ENCODE assay signal across 8 mouse cellular contexts in the genomic region with DNA sequence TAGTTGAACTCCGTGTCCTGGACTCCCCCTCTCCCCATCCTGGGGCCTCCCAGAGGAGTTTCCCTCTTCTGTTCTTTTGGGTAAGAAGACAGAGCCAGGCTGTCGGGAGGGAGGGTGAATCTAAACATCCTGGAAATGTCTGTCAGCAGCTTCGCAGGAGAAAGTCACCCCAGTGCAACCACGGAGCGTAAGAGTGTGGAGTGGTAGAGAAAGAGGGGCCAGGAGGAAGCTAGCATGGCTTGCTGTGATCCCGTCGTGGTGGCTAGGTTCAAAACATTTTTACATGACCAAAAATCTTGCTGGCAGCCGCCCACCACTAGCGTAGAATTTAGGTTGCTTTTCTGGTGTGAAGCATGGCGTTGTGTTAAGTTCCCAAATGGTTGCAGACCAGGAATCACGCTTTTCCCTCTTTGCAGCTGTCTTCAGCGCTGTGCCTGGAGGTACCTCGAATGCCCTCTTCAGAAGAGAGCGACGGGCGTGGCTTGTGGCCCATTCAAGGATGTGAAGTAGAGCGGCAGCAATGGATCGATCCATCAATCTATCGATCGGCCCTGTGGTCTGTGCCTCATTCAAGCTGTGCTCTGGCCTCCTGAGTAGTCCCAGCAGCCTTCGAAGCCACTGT. TPM values are rescaled to one million over a fixed set of nuclear protein-coding genes. Genes with fewer than 3 reads are reported as not detected.
A peak's percentile ranks its signal among the peaks of the same experiment; 100 is the strongest.
DNase-seq lines count a peak whose midpoint lies in the region; ATAC-seq and TF ChIP-seq lines count a peak whose summit lies in the region.

No protein-coding gene starts in this region.

- ATAC-seq in embryonic facial prominence, embryonic 12.5 days (ENCODE audit: insufficient number of reproducible peaks, insufficient read depth, low FRiP score, low TSS enrichment) = no peak; the same call in 1 of the 2 replicates
- peak; percentile 39; the same call in 1 of the 2 replicates for ATAC-seq in midbrain, embryonic 12.5 days (ENCODE audit: low FRiP score, low read depth)
- ATAC-seq in stomach, postnatal 0 days (ENCODE audit: low FRiP score, low TSS enrichment) = peak; percentile 60; the same call in 1 of the 2 replicates

- no peak for TF ChIP-seq CTCF in stomach, postnatal 0 days (IDR thresholded peaks at IDR 0.05; ENCODE audit: low read depth)

- H3K4me2 ChIP-seq in embryonic facial prominence, embryonic 12.5 days (replicated peaks) = peak overlapping the region; percentile 47
- peak overlapping the region; percentile 46 for H3K4me2 ChIP-seq in midbrain, embryonic 12.5 days (replicated peaks)
- H3K4me2 ChIP-seq in stomach, postnatal 0 days (replicated peaks; ENCODE audit: low read depth) = peak overlapping the region; percentile 37

- H3K27ac ChIP-seq in embryonic facial prominence, embryonic 12.5 days = peak overlapping the region; percentile 96
- H3K27ac ChIP-seq in midbrain, embryonic 12.5 days (replicated peaks) = peak overlapping the region; percentile 88
- H3K27ac ChIP-seq in stomach, postnatal 0 days (replicated peaks) = peak overlapping the region; percentile 93

- DNase-seq in adrenal gland, postnatal 14 days = peak; percentile 62
- no peak for DNase-seq in adrenal gland, postnatal 25 days
- DNase-seq in B cell, adult 2 months = peak; percentile 53 to 57
- DNase-seq in heart, postnatal 36 days = peak; percentile 38 to 44
- DNase-seq in left cerebral cortex, postnatal 36 days (ENCODE audit: low spot score in 2 of 2) = peak; percentile 76 to 80
- peak; percentile 68 for DNase-seq in stomach, postnatal 0 days (ENCODE audit: low spot score)

- peak overlapping the region; percentile 27 for H3K9ac ChIP-seq in embryonic facial prominence, embryonic 12.5 days
- peak overlapping the region; percentile 56 for H3K9ac ChIP-seq in midbrain, embryonic 12.5 days (replicated peaks)
- peak overlapping the region; percentile 8; the same call in 1 of the 2 replicates for H3K9ac ChIP-seq in stomach, postnatal 0 days (ENCODE audit: low read length)

- TF ChIP-seq EP300 in stomach, postnatal 0 days (optimal IDR thresholded peaks at IDR 0.05) = no peak

- H3K4me3 ChIP-seq in embryonic facial prominence, embryonic 12.5 days = peak overlapping the region; percentile 29
- peak overlapping the region; percentile 13; the same call in 1 of the 2 replicates for H3K4me3 ChIP-seq in midbrain, embryonic 12.5 days
- H3K4me3 ChIP-seq in stomach, postnatal 0 days (ENCODE audit: low read depth, low read length) = peak overlapping the region; percentile 10

- peaks cover 27% of the 10 kb centered on the region for H3K4me1 ChIP-seq in embryonic facial prominence, embryonic 12.5 days
- H3K4me1 ChIP-seq in midbrain, embryonic 12.5 days = peaks cover 28% of the 10 kb centered on the region
- H3K4me1 ChIP-seq in stomach, postnatal 0 days (replicated peaks; ENCODE audit: control insufficient read depth, insufficient read depth) = peaks cover 9% of the 10 kb centered on the region; the same call in 1 of the 2 replicates

- H3K36me3 ChIP-seq in embryonic facial prominence, embryonic 12.5 days = peaks cover 36% of the 10 kb centered on the region
- H3K36me3 ChIP-seq in midbrain, embryonic 12.5 days = peaks cover 41% of the 10 kb centered on the region
- peaks cover 15% of the 10 kb centered on the region for H3K36me3 ChIP-seq in stomach, postnatal 0 days (ENCODE audit: control insufficient read depth, insufficient read depth, low read length)

- intact Hi-C loops in heart, postnatal 36 days (cut with DNase I) = no loop called here
- intact Hi-C loops in left cerebral cortex, postnatal 36 days (cut with DNase I) = no loop called here

- under 1% methylated on average over 21 of the region's 21 CpGs for WGBS in embryonic facial prominence, embryonic 12.5 days
- 3% methylated on average over 21 of the region's 21 CpGs for WGBS in midbrain, embryonic 12.5 days
- 6% methylated on average over 21 of the region's 21 CpGs for WGBS in stomach, postnatal 0 days

- H3K9me3 ChIP-seq in embryonic facial prominence, embryonic 12.5 days = no peaks in the 10 kb centered on the region
- no peaks in the 10 kb centered on the region for H3K9me3 ChIP-seq in midbrain, embryonic 12.5 days
- no peaks in the 10 kb centered on the region for H3K9me3 ChIP-seq in stomach, postnatal 0 days (ENCODE audit: control insufficient read depth, low read length)

- H3K27me3 ChIP-seq in embryonic facial prominence, embryonic 12.5 days = no peaks in the 10 kb centered on the region
- 0 out of 2 replicates have a peak, but pooled peaks cover 6% of the 10 kb centered on the region for H3K27me3 ChIP-seq in midbrain, embryonic 12.5 days
- H3K27me3 ChIP-seq in stomach, postnatal 0 days (ENCODE audit: control insufficient read depth, insufficient read depth, low read length) = no peaks in the 10 kb centered on the region

RNA-seq across cellular contexts. Expression of a gene that starts 9.7 kb away (rescaled TPM):
- 29.4 and 47.2 TPM in 2 replicates for total RNA-seq in adrenal gland, postnatal 14 days (2021)
- total RNA-seq in adrenal gland, postnatal 25 days (2021) = 18.6 and 25.1 TPM in 2 replicates
- 71.9 and 85.9 TPM in 2 replicates for polyA plus RNA-seq in embryonic facial prominence, embryonic 12.5 days (2016; fragmentation: Nextera tagmentation; extraction: Ambion mirVana)
- total RNA-seq in heart, postnatal 36 days (2021) = 10 to 100 TPM; 73.4 to 81.1 TPM
- 10 to 100 TPM; 80.1 to 93.9 TPM for total RNA-seq in left cerebral cortex, postnatal 36 days (2021)
- polyA plus RNA-seq in midbrain, embryonic 12.5 days (2016; fragmentation: Nextera tagmentation; extraction: Ambion mirVana) = 80.1 and 82.5 TPM in 2 replicates
- polyA plus RNA-seq in stomach, postnatal 0 days (2015; fragmentation: Nextera tagmentation; extraction: Ambion mirVana) = 26.1 and 30.6 TPM in 2 replicates

RNA-seq across cellular contexts. Expression of a gene that starts 57.1 kb away (rescaled TPM):
- total RNA-seq in adrenal gland, postnatal 14 days (2021) = 94.6 and 102 TPM in 2 replicates
- 77.8 and 94.0 TPM in 2 replicates for total RNA-seq in adrenal gland, postnatal 25 days (2021)
- polyA plus RNA-seq in embryonic facial prominence, embryonic 12.5 days (2016; fragmentation: Nextera tagmentation; extraction: Ambion mirVana) = 241 and 287 TPM in 2 replicates
- 10 to 100 TPM; 82.7 to 85.9 TPM for total RNA-seq in heart, postnatal 36 days (2021)
- 10 to 100 TPM; 87.9 to 91.2 TPM for total RNA-seq in left cerebral cortex, postnatal 36 days (2021)
- polyA plus RNA-seq in midbrain, embryonic 12.5 days (2016; fragmentation: Nextera tagmentation; extraction: Ambion mirVana) = 328 and 374 TPM in 2 replicates
- 60.4 and 67.2 TPM in 2 replicates for polyA plus RNA-seq in stomach, postnatal 0 days (2015; fragmentation: Nextera tagmentation; extraction: Ambion mirVana)
